Mouse (Mus musculus): ENCODE results near the gene Dmbx1.

DNA sequence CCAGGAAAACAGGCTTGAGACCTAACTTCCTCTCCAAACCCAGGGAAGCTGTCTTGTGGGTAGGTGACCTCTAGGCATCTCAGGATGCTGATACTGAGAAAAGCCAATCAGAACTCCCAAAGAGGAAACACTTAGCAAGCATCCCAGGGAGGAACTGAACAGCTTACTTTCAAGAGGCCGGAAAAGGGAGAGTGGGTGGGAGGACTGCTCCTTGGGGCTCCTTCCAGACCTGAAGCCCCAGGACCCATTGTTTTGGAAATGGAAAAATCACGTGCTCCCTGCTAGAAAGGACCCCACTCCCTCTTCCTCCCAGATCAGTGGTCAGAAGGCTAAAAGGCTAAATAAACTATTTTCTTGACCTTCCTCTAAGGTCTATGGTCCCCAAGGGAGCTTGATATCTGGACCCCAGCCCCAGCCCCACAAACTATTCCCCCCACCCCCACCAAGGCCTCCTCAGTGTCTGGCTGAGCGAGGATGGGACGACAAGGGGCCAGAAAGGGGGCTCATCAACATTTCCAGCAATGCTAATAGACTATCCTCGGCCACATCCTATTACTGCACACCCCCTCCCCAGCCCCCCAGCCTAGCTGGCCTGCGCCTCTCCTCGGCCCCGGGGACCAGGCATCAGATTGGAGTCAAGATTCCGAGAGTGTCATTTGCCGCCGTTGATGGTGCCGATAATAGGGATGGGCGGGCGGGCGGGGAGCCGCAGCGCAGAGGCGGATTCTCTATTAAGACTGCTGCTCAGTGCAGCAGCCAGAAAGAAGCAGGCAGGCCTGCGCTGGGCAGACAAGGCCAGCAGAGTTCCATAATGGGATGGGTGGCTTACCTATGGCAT, 15.1 kb upstream of the Dmbx1 start:
- TF ChIP-seq POLR2A (IDR thresholded peaks at IDR 0.05; ENCODE audit: insufficient read depth, low read depth, low read length) (no peak), CTCF (IDR thresholded peaks at IDR 0.05) (no peak), EP300 (IDR thresholded peaks at IDR 0.05; ENCODE audit: insufficient read depth, low read depth, low read length) (no peak)

Data from heart, adult 2 months (tissue).